Mouse (Mus musculus) midbrain, embryonic 16.5 days (tissue): ENCODE results near the gene Cmah. TPM values are rescaled to one million over a fixed set of nuclear protein-coding genes. Genes with fewer than 3 reads are reported as not detected.

Experiments
- ATAC-seq: fragments of 200-750 bp; cut with Nextera tagmentation; 2 replicates; pipeline ENCODE4 v1.8.0; 2017; ENCODE audit warnings: moderate TSS enrichment
- H3K27ac ChIP-seq: fragments of 300-500 bp; sonication (generic); 2 replicates; pipeline ENCODE4 v1.5.1; 2014; ENCODE audit warnings: mild to moderate bottlenecking, low read length, mixed read lengths
- H3K27me3 ChIP-seq: fragments of 300-500 bp; sonication (generic); 2 replicates; pipeline ENCODE4 v1.6.1; 2014; ENCODE audit warnings: low read depth, low read length, mixed read lengths; ENCODE audit not compliant: control insufficient read depth, insufficient read depth
- H3K36me3 ChIP-seq: fragments of 300-500 bp; sonication (generic); 2 replicates; pipeline ENCODE4 v1.6.1; 2014; ENCODE audit warnings: mild to moderate bottlenecking, low read length, moderate library complexity, mixed read lengths; ENCODE audit not compliant: control insufficient read depth, insufficient read depth
- H3K4me1 ChIP-seq: fragments of 300-500 bp; sonication (generic); 2 replicates; pipeline ENCODE4 v1.6.1; 2014; ENCODE audit warnings: mild to moderate bottlenecking, low read length, mixed read lengths; ENCODE audit not compliant: control insufficient read depth, insufficient read depth
- H3K4me2 ChIP-seq: fragments of 300-500 bp; sonication (generic); 2 replicates; pipeline ENCODE4 v1.6.1; 2014; ENCODE audit warnings: mild to moderate bottlenecking, low read length, mixed read lengths
- H3K4me3 ChIP-seq: fragments of 300-500 bp; sonication (generic); 2 replicates; pipeline ENCODE4 v1.5.1; 2014; ENCODE audit warnings: low read depth, mild to moderate bottlenecking, low read length, moderate library complexity, mixed read lengths
- H3K9ac ChIP-seq: fragments of 300-500 bp; sonication (generic); 2 replicates; pipeline ENCODE4 v1.6.1; 2014; ENCODE audit warnings: low read depth, low read length, mixed read lengths
- H3K9me3 ChIP-seq: fragments of 300-500 bp; sonication (generic); replicated peaks from 2 replicates; pipeline ENCODE4 v1.6.1; 2014; ENCODE audit warnings: mild to moderate bottlenecking, low read length, mixed read lengths; ENCODE audit not compliant: control insufficient read depth, poor library complexity, severe bottlenecking
- WGBS: fragments of 180-500 bp; shearing (Covaris S2); extraction: QIAGEN DNeasy Blood & Tissue Kit; methylation state at CpG from one replicate; pipeline ENCODE4 v1.1.7; 2014; 5-methylcytosine and 5-hydroxymethylcytosine counted together
- polyA plus RNA-seq: library from polyadenylated mRNA; unstranded; fragments of >200 nt; fragmentation: Nextera tagmentation; extraction: Ambion mirVana; gene quantifications from 2 replicates; pipeline ENCODE4 v1.2.1, GENCODE M21; 2015

The Cmah gene
- polyA plus RNA-seq, 1 experiment from 2014 or later: 0.11 TPM

GRCm38 (mm10) chr13:24336818-24337217 is 9.6 kb downstream of the Cmah start:
- Histone ChIP-seq H3K4me3 (no peak overlapping the region), H3K9ac (no peak overlapping the region), H3K36me3 (no peaks in the 10 kb centered on the region), H3K4me1 (no peaks in the 10 kb centered on the region), H3K4me2 (no peak overlapping the region), H3K27me3 (no peaks in the 10 kb centered on the region), H3K27ac (no peak overlapping the region), H3K9me3 (no peaks in the 10 kb centered on the region)
- ATAC-seq: no peak
- 85% methylated on average over 4 of the region's 4 CpGs for WGBS

- ATAC-seq: no peak
- 57% methylated on average over 3 of the region's 3 CpGs for WGBS
Measured at GRCm38 (mm10) chr13:24337874-24338273, 10.7 kb downstream of the Cmah start.

GRCm38 (mm10) chr13:24338343-24338861 is 11.2 kb downstream of the Cmah start:
- Histone ChIP-seq H3K4me3 (no peak overlapping the region), H3K27me3 (no peaks in the 10 kb centered on the region), H3K27ac (no peak overlapping the region), H3K9me3 (no peaks in the 10 kb centered on the region), H3K36me3 (no peaks in the 10 kb centered on the region), H3K9ac (no peak overlapping the region), H3K4me1 (no peaks in the 10 kb centered on the region), H3K4me2 (no peak overlapping the region)
- ATAC-seq: no peak
- 81% methylated on average over 4 of the region's 4 CpGs for WGBS

More at GRCm38 (mm10) chr13:24337874-24338273, 10.7 kb downstream of the Cmah start:
- H3K4me1 ChIP-seq: no peaks in the 10 kb centered on the region
- H3K4me3 ChIP-seq: no peak overlapping the region
- H3K9me3 ChIP-seq: no peaks in the 10 kb centered on the region
- H3K9ac ChIP-seq: no peak overlapping the region
- no peak overlapping the region for H3K27ac ChIP-seq
- no peak overlapping the region for H3K4me2 ChIP-seq
- H3K27me3 ChIP-seq: no peaks in the 10 kb centered on the region
- H3K36me3 ChIP-seq: no peaks in the 10 kb centered on the region

- H3K27me3 ChIP-seq: no peaks in the 10 kb centered on the region
- no peaks in the 10 kb centered on the region for H3K4me1 ChIP-seq
- H3K4me2 ChIP-seq: no peak overlapping the region
- no peaks in the 10 kb centered on the region for H3K36me3 ChIP-seq
- no peak for ATAC-seq
- H3K9me3 ChIP-seq: no peaks in the 10 kb centered on the region
- H3K27ac ChIP-seq: no peak overlapping the region
- no peak overlapping the region for H3K9ac ChIP-seq
- no peak overlapping the region for H3K4me3 ChIP-seq
Measured at GRCm38 (mm10) chr13:24339907-24340306, 12.7 kb downstream of the Cmah start.

GRCm38 (mm10) chr13:24340462-24340861 is 13.3 kb downstream of the Cmah start:
- 91% methylated on average over 6 of the region's 6 CpGs for WGBS
- Histone ChIP-seq H3K4me3 (no peak overlapping the region), H3K27me3 (no peaks in the 10 kb centered on the region), H3K36me3 (no peaks in the 10 kb centered on the region), H3K9ac (no peak overlapping the region), H3K4me1 (no peaks in the 10 kb centered on the region), H3K27ac (no peak overlapping the region), H3K9me3 (no peaks in the 10 kb centered on the region), H3K4me2 (no peak overlapping the region)
- ATAC-seq: no peak

GRCm38 (mm10) chr13:24342091-24342490 is 14.9 kb downstream of the Cmah start:
- Histone ChIP-seq H3K27ac (no peak overlapping the region), H3K9ac (no peak overlapping the region), H3K27me3 (no peaks in the 10 kb centered on the region), H3K9me3 (no peaks in the 10 kb centered on the region), H3K4me2 (no peak overlapping the region), H3K36me3 (no peaks in the 10 kb centered on the region), H3K4me3 (no peak overlapping the region), H3K4me1 (no peaks in the 10 kb centered on the region)
- ATAC-seq: no peak
- WGBS: 85% methylated on average over 4 of the region's 4 CpGs

- WGBS: 92% methylated on average over 5 of the region's 5 CpGs
- H3K9ac ChIP-seq: no peak overlapping the region
- no peak for ATAC-seq
- no peaks in the 10 kb centered on the region for H3K36me3 ChIP-seq
- H3K27me3 ChIP-seq: no peaks in the 10 kb centered on the region
- H3K27ac ChIP-seq: no peak overlapping the region
- H3K4me1 ChIP-seq: no peaks in the 10 kb centered on the region
- H3K9me3 ChIP-seq: no peaks in the 10 kb centered on the region
- no peak overlapping the region for H3K4me2 ChIP-seq
- H3K4me3 ChIP-seq: no peak overlapping the region
Measured at GRCm38 (mm10) chr13:24353004-24353403, 25.8 kb downstream of the Cmah start.

GRCm38 (mm10) chr13:24354751-24355150 is 27.5 kb downstream of the Cmah start:
- no peak overlapping the region for H3K9ac ChIP-seq
- no peaks in the 10 kb centered on the region for H3K36me3 ChIP-seq
- H3K27me3 ChIP-seq: no peaks in the 10 kb centered on the region
- 88% methylated on average over 5 of the region's 5 CpGs for WGBS
- ATAC-seq: no peak
- H3K4me1 ChIP-seq: no peaks in the 10 kb centered on the region
- no peaks in the 10 kb centered on the region for H3K9me3 ChIP-seq
- no peak overlapping the region for H3K27ac ChIP-seq
- no peak overlapping the region for H3K4me3 ChIP-seq
- no peak overlapping the region for H3K4me2 ChIP-seq

GRCm38 (mm10) chr13:24359181-24359580 is 32.0 kb downstream of the Cmah start:
- 38% methylated on average over 1 of the region's 1 CpGs for WGBS
- Histone ChIP-seq H3K4me1 (no peaks in the 10 kb centered on the region), H3K9ac (no peak overlapping the region), H3K36me3 (no peaks in the 10 kb centered on the region), H3K27me3 (no peaks in the 10 kb centered on the region), H3K27ac (no peak overlapping the region), H3K4me2 (no peak overlapping the region), H3K9me3 (no peaks in the 10 kb centered on the region), H3K4me3 (no peak overlapping the region)
- ATAC-seq: no peak
